ENCODE assay signal across 19 mouse cellular contexts in genomic region chr14:26165266-26165665, GRCm38 (mm10). TPM values are rescaled to one million over a fixed set of nuclear protein-coding genes. Genes with fewer than 3 reads are reported as not detected.
"Had no signal": no experiment of that assay in that cellular context is flagged by ENCODE, and none has a peak within 500 bp of the region (broad histone marks: within the 10 kb centered on the region; RNA-seq: fewer than 3 reads in every experiment).

No protein-coding gene starts in this region.

RNA-seq across cellular contexts. Expression of gene Plac9b, which starts 17.0 kb away (rescaled TPM):
- polyA plus RNA-seq: embryonic facial prominence, embryonic 10.5 days; erythroblast, embryonic 14.5 days; forebrain, embryonic 10.5 days had no signal

RNA-seq across cellular contexts. Expression of gene Duxbl2, which starts 47.1 kb away (rescaled TPM):
- total RNA-seq: gastrocnemius, adult 18-20 months; gastrocnemius, adult 8-10 months; gastrocnemius, postnatal 25 days; gastrocnemius, postnatal 36 days; heart, adult 18-20 months; heart, adult 2 months; heart, adult 8-10 months had no signal
- polyA plus RNA-seq: embryonic facial prominence, embryonic 10.5 days; embryonic facial prominence, embryonic 11.5 days; embryonic facial prominence, embryonic 12.5 days; embryonic facial prominence, embryonic 13.5 days; erythroblast, embryonic 14.5 days; forebrain, embryonic 10.5 days; forebrain, embryonic 11.5 days; forebrain, embryonic 13.5 days; forebrain, embryonic 14.5 days; forebrain, embryonic 15.5 days; forebrain, embryonic 16.5 days; forebrain, postnatal 0 days had no signal
